Mouse (Mus musculus) urinary bladder, postnatal 36 days (tissue): ENCODE measurements around the gene Ywhaq.
"Not testable (repeated sequence)": the region's sequence is repeated elsewhere in the genome, so short reads cannot be mapped to it uniquely, and the experiment has no call there.

Experiments
- DNase-seq, 2 experiments: peaks; one replicate each; pipeline ENCODE4 v3.0.0; 2022; ENCODE audit warnings: low spot score in 2 of 2, mixed read lengths in 1 of 2

Ywhaq gene

DNA sequence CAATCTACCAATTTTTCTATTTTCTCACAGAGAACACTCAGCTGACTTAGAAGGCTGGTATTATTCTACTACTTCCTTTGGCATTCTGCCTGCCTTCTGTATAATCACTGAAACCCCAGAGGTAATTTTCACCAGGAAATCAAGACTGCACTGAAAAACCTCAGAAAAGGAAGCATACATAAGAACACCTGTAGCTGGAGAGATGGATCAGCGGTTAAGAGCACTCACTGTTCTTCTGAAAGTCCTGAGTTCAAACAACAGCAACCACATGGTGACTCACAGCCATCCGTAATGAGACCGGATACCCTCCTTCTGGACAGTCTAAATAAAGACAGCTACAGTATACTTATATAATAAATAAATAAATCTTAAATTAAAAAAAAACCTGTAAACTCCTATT lies 7.8 kb downstream of the Ywhaq start:
- DNase-seq, result no peak

GRCm38 (mm10) chr12:21408789-21409367 lies 8.6 kb downstream of the Ywhaq start:
- no peak for DNase-seq

- no peak for DNase-seq
These were observed 14.7 kb downstream of the Ywhaq start for GRCm38 (mm10) chr12:21402771-21403170.

GRCm38 (mm10) chr12:21386201-21386600 lies 31.2 kb downstream of the Ywhaq start:
- no peak for DNase-seq

- DNase-seq, result not testable (repeated sequence)
These were observed 38.6 kb downstream of the Ywhaq start for GRCm38 (mm10) chr12:21378765-21379346.

GRCm38 (mm10) chr12:21375376-21376157 lies 41.9 kb downstream of the Ywhaq start:
- no peak for DNase-seq

DNA sequence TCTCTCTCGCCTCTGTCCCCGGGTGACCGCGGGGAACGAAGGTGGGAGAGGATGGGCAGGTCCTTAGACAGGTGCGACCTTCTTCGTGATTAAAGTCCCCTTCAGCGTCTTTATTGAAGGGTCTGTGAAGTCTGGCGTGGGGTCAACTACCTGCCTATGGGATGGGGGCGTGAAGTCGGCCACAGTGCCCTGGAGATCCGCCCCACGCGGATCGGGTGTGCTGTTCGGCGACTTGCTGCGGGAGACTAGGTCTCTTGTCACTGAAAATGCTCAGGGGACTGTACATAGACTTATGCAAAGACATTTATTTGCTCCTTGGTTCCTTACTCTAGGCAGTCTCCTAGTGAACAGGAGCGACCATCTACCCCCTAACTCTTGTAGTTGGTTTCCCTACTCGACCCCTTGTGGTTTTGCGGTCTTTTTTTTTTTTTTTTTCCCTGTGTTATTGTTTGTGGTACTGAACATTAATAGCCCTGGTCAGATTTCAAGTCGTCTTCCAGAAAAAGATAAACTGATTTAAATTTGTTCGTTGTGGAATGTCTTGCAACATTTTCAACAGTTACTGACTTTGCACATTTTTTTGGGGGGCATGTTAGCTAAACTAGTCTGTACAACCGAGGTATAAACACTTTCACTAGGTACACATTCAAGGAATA lies 43.5 kb downstream of the Ywhaq start:
- no peak for DNase-seq

GRCm38 (mm10) chr12:21373100-21373819 lies 44.2 kb downstream of the Ywhaq start, which contains the start of gene Adam17:
Adam17 (minus strand) TSS chr12:21373632.
- peak; percentile 94 to 97 for DNase-seq

DNA sequence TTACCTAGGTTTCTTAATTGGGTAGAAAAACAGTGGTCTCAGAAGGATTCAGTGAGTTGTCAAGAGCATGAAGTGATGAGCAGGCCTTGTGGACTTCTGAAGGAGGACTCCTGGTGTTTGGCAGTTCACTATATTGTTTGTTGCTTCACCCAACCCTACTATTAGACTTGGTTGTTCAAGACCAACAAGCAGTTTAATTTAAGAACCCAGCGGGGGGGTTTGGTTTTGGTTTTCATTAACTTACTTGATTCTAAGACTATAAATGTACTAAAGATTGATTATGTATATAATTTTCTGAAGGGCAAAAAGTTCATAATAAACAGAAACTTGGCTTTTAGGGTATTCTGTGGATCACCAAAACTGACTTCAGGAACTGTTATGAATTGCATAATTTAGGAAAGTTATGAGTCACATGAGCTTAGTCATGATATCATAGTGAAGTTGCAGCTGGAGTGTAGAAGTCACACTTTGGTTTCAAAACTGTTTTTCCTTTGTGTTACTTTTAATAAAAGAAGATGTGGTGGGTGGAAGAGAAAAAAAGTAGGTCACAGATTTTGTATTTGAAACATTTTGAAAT lies 47.3 kb downstream of the Ywhaq start:
- DNase-seq, result no peak

DNA sequence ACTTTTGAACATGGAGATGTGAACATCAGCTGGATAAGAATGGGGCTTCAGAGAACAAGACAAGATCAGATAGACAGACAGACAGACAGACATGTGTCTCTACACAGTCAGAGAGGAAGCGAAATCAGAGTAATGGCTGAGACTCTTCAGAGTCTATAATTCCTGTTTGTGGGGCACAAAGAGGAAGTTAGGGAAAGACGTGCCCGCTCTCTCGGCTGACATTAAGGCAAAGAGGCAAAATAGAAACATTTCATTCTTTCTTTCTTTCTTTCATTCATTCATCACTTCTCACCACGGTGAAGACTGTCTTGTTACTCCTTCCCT lies 48.4 kb downstream of the Ywhaq start:
- DNase-seq, result no peak

DNA sequence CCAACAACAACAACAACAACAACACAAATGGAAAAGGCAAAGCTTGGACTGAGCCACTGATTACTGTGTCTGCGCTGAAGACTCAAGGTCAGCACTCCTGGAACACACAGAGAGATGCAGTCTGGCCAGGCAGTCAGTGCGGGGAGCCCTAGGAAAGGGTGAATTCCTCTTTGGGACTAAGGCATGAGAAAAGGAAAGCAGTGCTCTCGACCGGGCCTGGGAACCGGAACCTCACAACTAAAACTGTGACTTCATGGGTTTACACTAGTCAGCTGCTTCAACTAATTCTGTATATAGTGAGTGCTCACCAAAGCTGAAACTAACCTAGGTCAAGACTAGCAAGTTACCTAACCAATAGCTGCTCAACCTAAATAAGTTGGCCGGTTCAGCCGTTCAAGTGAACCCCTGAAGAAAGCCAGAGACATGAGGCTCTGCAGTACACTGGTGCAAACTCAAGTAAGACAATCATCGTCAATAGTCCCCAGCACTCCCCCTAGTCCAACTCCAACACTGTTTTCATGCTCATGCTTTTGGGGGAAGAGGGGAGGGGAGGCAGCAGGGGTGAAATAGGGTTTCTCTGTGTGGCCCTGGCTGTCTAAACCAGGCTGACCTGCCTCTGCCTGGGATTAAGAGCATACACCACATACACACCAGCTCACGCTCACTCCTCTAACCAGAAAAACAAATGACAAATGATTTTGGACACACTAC lies 48.9 kb downstream of the Ywhaq start:
- DNase-seq, result no peak

GRCm38 (mm10) chr12:21364624-21365435 lies 52.6 kb downstream of the Ywhaq start:
- no peak for DNase-seq

DNA sequence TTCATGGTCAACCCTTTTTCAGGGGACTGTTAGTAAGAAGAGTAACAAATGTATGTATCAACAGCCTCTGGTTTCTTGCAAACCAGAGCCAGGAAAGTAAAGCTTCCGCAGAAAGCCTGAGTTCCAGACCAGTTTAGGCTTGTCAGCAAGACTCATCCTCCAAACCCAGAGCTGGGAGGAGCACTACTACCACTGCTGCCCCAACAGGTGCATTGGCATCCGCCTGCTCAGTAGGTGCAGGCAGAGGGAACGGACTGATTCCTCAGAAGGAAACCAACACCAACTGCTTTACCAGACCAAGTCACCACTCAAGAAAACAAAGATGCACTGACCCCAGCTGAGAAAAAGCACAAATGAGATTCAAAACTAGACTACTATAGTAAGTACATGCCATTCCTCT lies 54.2 kb downstream of the Ywhaq start:
- DNase-seq, result peak; percentile 10 to 12

GRCm38 (mm10) chr12:21362686-21363085 lies 54.8 kb downstream of the Ywhaq start:
- DNase-seq, result no peak

- DNase-seq, result no peak
These were observed 63.8 kb downstream of the Ywhaq start for GRCm38 (mm10) chr12:21353681-21354080.

GRCm38 (mm10) chr12:21350113-21350876 lies 67.1 kb downstream of the Ywhaq start:
- no peak for DNase-seq

GRCm38 (mm10) chr12:21346972-21347371 lies 70.5 kb downstream of the Ywhaq start:
- DNase-seq, result no peak

DNA sequence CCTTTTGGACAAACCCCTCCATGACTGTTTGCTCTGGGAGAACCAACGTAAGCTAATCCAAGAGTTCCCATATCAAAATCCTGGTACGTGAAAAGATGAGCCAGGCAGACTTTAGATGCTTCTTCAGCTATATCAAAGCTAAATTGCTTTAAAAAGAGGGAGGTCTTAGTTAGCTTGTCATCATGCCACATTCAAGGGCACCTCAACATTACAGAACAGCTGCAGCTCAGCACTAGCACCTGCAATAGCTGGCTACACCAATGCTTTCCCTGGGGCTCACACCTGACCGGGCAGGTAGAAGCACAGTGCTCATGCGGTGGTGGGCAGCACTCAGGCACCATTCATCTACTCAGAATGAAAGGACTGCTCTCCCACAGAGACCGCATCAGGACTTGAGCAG lies 76.8 kb downstream of the Ywhaq start:
- DNase-seq, result no peak
